Mouse (Mus musculus) lung, postnatal 4 days (tissue): Measurements from ENCODE around the gene Ppm1j.
"Not testable (repeated sequence)": the region's sequence is repeated elsewhere in the genome, so short reads cannot be mapped to it uniquely, and the experiment has no call there.

Source experiments
- DNase-seq, 2 experiments: peaks; one replicate each; pipeline ENCODE4 v3.0.0; 2021

Gene Ppm1j

GRCm38 (mm10) chr3:104780561-104781420, at the start of gene Ppm1j:
Ppm1j (plus strand) TSS chr3:104781056.
- peak; percentile 84 for DNase-seq

- no peak for DNase-seq
These were observed 47.9 kb upstream of the Ppm1j start for GRCm38 (mm10) chr3:104732907-104733306.

GRCm38 (mm10) chr3:104734654-104735053, 46.2 kb upstream of the Ppm1j start:
- DNase-seq: no peak

- no peak for DNase-seq
These were observed 38.9 kb upstream of the Ppm1j start for GRCm38 (mm10) chr3:104741954-104742353.

GRCm38 (mm10) chr3:104743161-104743560, 37.7 kb upstream of the Ppm1j start:
- DNase-seq: no peak

GRCm38 (mm10) chr3:104743864-104744263, 37.0 kb upstream of the Ppm1j start:
- DNase-seq: no peak

- DNase-seq: peak in 1 of 2 experiments; percentile 35
These were observed 28.0 kb upstream of the Ppm1j start for GRCm38 (mm10) chr3:104752845-104753244.

GRCm38 (mm10) chr3:104758406-104758805, 22.4 kb upstream of the Ppm1j start:
- DNase-seq: peak; percentile 70 to 76

GRCm38 (mm10) chr3:104758869-104759268, 22.0 kb upstream of the Ppm1j start:
- DNase-seq: no peak

GRCm38 (mm10) chr3:104762103-104762863, 18.6 kb upstream of the Ppm1j start:
- DNase-seq: not testable (repeated sequence)

- peak in 1 of 2 experiments; percentile 25 for DNase-seq
These were observed 15.8 kb upstream of the Ppm1j start for GRCm38 (mm10) chr3:104765021-104765420.

GRCm38 (mm10) chr3:104767141-104767540, 13.7 kb upstream of the Ppm1j start:
- DNase-seq: no peak

- no peak for DNase-seq
These were observed 13.1 kb upstream of the Ppm1j start for GRCm38 (mm10) chr3:104767716-104768115.

GRCm38 (mm10) chr3:104769135-104769534, 11.7 kb upstream of the Ppm1j start:
- no peak for DNase-seq

- DNase-seq: peak; percentile 31 to 61
These were observed 10.8 kb upstream of the Ppm1j start for GRCm38 (mm10) chr3:104770035-104770434.

GRCm38 (mm10) chr3:104770918-104771317, 9.9 kb upstream of the Ppm1j start:
- DNase-seq: no peak

GRCm38 (mm10) chr3:104771460-104771859, 9.4 kb upstream of the Ppm1j start:
- no peak for DNase-seq

- DNase-seq: no peak
These were observed 7.6 kb upstream of the Ppm1j start for GRCm38 (mm10) chr3:104773301-104773700.

- peak in 1 of 2 experiments; percentile 39 for DNase-seq
These were observed 3.5 kb upstream of the Ppm1j start for GRCm38 (mm10) chr3:104777342-104777741.

GRCm38 (mm10) chr3:104779949-104780348, 907 bp upstream of the Ppm1j start:
- peak; percentile 56 to 80 for DNase-seq

- DNase-seq: peak; percentile 49 to 50
These were observed 631 bp downstream of the Ppm1j start, which contains the start of gene Fam19a3 for GRCm38 (mm10) chr3:104781471-104781903. Fam19a3 (minus strand) TSS chr3:104781840.

- DNase-seq: peak; percentile 59 to 76
These were observed 1.3 kb downstream of the Ppm1j start for GRCm38 (mm10) chr3:104782061-104782681.

- peak; percentile 55 to 65 for DNase-seq
These were observed 3.2 kb downstream of the Ppm1j start for GRCm38 (mm10) chr3:104783971-104784500.
